Mouse (Mus musculus): ENCODE measurements around the gene Aftph.
"Not testable (repeated sequence)": the region's sequence is repeated elsewhere in the genome, so short reads cannot be mapped to it uniquely, and the experiment has no call there.

Aftph gene

GRCm38 (mm10) chr11:20741201-20742100 is at the start of gene Aftph:
TSS of gene Aftph (minus strand) at chr11:20741589.
- DNase-seq (ENCODE audit: extremely low spot score, low read depth, low spot score), result peak; percentile 92

GRCm38 (mm10) chr11:20789015-20789414 is 47.6 kb upstream of the Aftph start:
- DNase-seq (ENCODE audit: extremely low spot score, low read depth, low spot score), result no peak

GRCm38 (mm10) chr11:20788070-20788469 is 46.7 kb upstream of the Aftph start:
- no peak for DNase-seq (ENCODE audit: extremely low spot score, low read depth, low spot score)

DNA sequence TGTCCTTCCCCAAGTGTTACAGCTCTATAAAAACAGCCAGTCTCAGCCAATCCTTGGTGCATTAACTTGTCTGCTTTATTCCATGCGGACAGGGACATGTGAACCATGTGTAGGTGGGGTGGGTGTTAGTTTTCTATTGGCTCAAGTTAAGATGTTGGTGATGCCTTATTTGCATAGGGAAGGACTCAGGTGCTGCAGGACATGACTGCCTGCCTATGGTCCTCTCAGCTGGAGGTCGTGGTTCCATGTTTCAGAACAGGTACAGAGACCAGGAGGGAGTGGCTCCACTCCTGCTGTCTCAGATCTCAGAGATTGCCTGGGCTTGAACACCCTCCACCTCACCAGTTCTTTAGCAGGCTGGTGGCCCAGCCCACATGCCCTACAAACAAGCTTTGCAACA is 44.8 kb upstream of the Aftph start:
- DNase-seq (ENCODE audit: extremely low spot score, low read depth, low spot score), result no peak

GRCm38 (mm10) chr11:20785186-20785585 is 43.8 kb upstream of the Aftph start:
- DNase-seq (ENCODE audit: extremely low spot score, low read depth, low spot score), result no peak

- DNase-seq (ENCODE audit: extremely low spot score, low read depth, low spot score), result no peak
Observed at GRCm38 (mm10) chr11:20784776-20785175, 43.4 kb upstream of the Aftph start.

GRCm38 (mm10) chr11:20783467-20783866 is 42.1 kb upstream of the Aftph start:
- DNase-seq (ENCODE audit: extremely low spot score, low read depth, low spot score), result no peak

- no peak for DNase-seq (ENCODE audit: extremely low spot score, low read depth, low spot score)
Observed at GRCm38 (mm10) chr11:20782620-20783019, 41.2 kb upstream of the Aftph start.

GRCm38 (mm10) chr11:20780312-20780711 is 38.9 kb upstream of the Aftph start:
- no peak for DNase-seq (ENCODE audit: extremely low spot score, low read depth, low spot score)

GRCm38 (mm10) chr11:20778861-20779563 is 37.6 kb upstream of the Aftph start:
- no peak for DNase-seq (ENCODE audit: extremely low spot score, low read depth, low spot score)

DNA sequence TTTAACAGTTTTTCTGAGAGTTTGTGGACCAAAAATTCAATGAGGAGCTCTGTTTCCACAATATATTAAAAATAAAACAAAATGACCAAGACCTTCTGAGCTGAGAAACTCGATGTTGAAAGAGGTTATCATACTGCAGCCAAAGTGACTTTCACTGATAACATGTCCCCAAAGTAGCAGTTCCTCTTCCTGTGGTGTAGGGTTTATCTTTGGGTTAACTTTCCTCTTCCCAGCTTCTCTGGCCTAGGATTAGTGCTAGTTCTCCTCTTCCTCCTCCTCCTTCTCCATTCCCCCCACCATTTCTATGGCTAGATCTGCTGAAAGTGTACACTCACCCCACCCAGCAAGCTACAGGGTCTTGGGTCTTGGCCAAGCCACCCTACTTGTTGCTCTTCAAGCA is 36.9 kb upstream of the Aftph start:
- no peak for DNase-seq (ENCODE audit: extremely low spot score, low read depth, low spot score)

DNA sequence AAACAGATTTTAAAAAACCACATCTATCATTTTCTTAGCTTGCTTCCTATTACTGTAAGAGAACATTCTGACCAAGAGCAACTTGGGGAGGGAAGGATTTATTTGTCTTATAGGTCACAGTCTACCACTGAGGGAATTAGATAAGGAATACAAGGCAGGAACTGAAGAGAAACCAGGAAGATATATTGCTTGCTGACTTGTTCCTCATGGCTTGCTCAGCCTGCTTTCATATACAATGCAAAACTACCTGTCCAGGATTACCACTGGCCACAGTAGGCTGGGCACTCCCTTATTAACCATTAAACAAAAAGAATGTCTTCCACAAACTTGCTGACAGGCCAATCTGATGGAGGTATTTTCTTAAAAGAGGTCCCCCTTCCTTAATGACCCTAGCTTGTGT is 35.3 kb upstream of the Aftph start:
- no peak for DNase-seq (ENCODE audit: extremely low spot score, low read depth, low spot score)

- DNase-seq (ENCODE audit: extremely low spot score, low read depth, low spot score), result no peak
Observed at GRCm38 (mm10) chr11:20772642-20773041, 31.3 kb upstream of the Aftph start.

GRCm38 (mm10) chr11:20771827-20772226 is 30.4 kb upstream of the Aftph start:
- DNase-seq (ENCODE audit: extremely low spot score, low read depth, low spot score), result not testable (repeated sequence)

DNA sequence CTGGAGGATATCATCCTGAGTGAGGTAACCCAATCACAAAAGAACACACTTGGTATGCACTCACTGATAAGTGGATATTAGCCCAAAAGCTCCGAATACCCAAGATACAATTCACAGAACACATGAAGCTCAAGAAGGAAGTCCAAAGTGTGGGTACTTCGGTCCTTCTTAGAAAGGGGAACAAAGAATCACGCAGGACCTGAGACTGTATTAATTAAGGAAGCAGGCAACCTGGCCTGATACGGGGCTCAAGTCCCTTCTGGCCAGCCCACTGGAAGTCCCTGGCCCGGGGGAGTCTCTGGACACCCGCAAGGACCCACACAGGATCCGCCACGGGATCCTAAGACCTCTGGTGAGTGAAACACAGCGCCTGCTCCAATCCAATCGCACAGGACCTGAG is 20.6 kb upstream of the Aftph start:
- DNase-seq (ENCODE audit: extremely low spot score, low read depth, low spot score), result not testable (repeated sequence)

DNA sequence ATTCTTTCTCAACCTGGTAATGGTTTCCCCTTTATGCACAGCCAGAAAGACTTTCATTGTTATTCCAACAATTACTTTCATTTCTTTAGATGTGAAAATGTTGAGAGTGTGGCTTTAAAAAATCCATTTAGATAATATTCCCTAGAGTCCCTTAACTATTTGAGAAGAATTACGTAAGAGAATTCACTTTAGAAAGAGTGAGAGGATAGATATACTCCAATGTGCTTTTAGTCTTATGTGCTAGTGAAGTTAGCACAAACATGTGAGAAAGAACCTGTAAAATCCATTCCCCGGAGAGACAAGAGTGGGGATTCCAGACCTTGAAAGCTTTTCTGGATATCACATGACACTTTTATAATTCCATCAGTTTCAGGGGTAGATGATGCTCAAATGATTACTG is 9.2 kb upstream of the Aftph start:
- no peak for DNase-seq (ENCODE audit: extremely low spot score, low read depth, low spot score)

DNA sequence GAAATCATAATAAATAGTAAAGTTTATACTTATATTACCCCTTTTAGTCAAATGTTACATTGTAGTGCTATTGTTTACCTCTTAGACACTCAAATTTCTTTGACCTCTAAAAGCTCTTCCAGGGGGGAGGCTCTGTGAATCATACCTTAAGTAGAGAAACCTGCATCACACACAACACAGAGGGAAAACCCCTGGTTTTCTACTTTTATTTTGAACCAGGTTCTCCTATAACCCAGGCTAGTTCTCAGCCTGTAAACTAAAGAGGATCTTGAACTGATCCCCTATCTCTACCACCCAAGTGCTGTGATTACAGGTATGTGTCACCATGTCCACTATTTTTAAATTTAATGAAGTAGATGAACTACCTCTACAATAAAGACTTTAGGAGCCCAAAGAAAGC is 2.0 kb upstream of the Aftph start:
- no peak for DNase-seq (ENCODE audit: extremely low spot score, low read depth, low spot score)

- DNase-seq (ENCODE audit: extremely low spot score, low read depth, low spot score), result peak; percentile 50
Observed at GRCm38 (mm10) chr11:20742361-20742897, 1.0 kb upstream of the Aftph start.

DNA sequence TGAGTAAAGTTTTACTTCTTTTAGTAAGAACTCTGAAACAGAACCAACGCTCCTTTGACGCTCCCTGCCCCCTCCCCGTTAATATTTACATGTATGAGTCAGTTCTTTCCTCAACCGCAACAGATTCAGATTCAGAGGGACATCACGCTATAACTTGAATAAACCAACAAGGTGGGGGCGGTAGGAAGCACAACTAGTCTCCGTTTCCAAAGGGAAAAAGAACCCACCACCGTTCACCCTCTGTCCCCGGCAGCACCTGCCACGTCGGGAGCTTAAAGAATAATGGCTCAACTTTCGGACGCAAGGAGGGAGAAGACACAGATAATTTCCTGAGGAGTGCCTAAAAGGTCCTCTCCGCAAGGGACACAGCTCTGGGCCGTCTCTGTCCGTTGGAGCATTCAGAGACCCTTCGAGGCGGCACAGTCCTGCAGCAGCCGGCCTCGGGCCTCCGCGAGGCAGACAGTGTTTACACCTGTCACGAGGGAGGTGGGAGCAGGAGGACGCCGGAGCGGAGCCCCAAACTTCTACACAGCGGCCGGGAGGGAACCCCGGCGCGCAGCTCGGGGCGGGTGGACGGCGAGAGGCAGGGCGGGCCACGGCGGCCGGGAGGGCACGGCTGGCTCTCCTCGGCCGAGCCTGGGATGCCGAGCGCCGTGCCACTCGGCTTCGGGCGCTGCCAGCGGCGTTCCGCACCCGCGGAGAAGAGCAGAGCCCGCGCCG is 748 bp downstream of the Aftph start:
- no peak for DNase-seq (ENCODE audit: extremely low spot score, low read depth, low spot score)

DNA sequence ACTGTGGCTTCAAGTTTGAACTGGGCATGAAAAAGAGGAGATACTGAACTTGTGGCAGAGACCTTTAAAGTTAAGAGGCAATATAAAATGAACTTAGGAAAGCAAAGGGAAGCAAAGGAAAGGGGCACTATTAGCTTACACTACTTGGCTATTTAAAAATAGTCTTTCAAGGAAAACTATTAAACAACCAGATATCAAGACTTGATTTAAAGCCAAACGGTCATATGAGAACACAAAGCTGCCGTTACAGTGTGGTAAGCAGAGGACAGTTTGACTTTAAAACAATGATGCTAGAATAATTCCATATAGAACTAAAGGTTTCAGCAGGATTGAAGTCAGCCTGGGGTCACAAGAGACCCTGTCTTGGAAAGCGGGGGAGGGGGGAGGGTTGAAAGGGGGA is 7.3 kb downstream of the Aftph start:
- no peak for DNase-seq (ENCODE audit: extremely low spot score, low read depth, low spot score)

- DNase-seq (ENCODE audit: extremely low spot score, low read depth, low spot score), result no peak
Observed at GRCm38 (mm10) chr11:20733486-20734030, 7.8 kb downstream of the Aftph start.
